Mouse (Mus musculus) induced T-regulatory cell, adult 2 months (primary cell): ENCODE measurements around the gene Plekha1.
A peak's percentile ranks its signal among the peaks of the same experiment; 100 is the strongest.

Source experiments
- DNase-seq: peaks from one replicate; pipeline ENCODE4 v3.0.0-alpha.2; 2012; ENCODE audit warnings: low read depth

The Plekha1 gene

DNA sequence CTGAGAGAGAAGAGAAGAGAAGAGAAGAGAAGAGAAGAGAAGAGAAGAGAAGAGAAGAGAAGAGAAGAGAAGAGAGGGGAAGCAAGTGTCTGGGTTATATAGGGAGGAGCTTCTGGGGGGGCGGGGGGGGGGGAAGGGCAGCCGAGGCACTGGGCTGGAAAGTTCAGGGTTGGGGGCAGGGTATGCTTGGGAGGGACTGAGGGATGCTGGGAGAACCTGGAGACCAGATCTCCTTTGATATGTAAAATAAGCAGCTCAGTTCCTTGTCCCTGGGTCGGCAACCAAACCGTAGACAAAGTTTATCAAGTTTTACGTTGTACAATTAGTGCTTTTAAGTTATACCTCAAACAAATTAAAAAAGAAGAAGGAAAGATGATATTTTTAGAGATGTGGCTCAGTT lies 5.6 kb upstream of the Plekha1 start:
- no peak for DNase-seq

DNA sequence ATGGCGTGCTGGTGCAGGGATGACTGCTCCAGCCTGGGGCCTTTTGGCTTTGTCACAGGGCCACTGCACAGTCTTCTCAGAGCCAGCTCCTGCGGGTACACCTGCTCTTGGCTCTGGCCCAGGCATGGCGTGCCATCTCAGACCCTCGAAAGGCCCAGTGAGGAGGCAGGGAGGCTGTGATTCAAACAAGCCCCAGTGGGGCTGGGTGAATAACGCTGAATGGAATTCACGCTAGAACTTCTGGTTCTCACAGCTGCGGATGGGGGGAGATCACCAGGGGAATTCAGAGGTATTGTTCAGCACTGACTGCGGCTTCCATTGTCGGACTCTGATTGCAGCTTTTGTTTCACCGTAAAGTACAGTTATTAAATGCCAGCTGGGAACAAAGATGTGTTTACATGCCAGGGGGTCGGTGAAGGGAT lies 4.8 kb upstream of the Plekha1 start:
- no peak for DNase-seq

DNA sequence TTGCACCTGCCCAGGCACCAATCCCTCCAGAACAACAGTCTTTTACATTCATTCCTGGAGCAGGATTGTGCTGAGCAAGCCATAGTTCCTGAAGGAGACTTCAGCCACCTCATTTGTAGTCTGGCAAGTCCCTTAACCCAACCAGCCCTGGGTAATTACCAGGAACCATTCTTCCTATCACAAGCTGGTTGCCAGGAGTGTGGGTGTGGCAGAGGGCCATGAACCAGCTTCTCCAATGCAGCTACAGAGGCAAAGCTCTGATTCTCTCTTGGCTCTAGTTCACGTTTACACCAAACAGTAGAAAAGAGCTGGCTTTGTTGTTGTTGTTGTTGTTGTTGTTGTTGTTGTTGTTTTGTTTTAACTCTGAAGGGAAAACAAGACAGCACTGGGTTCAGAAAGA lies 3.1 kb upstream of the Plekha1 start:
- no peak for DNase-seq

DNA sequence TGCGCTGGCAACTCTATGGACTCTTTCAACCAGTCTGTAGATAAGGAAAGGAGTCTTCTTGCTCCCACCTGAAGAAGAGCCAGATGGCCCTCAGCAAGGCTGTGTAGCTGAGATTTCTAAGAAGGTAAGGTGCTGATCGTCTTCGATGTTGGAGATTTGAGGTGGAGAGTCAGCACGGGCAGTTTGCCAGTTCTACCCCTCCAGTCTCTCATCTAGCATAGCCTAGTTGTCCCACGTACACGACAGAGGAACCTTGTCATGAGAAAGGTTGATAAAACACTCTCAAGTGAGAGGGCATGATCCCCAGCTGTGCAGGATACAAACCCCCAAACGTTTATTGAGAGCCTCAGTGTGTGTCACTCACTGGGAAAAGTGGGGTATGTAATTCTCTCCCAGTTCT lies 845 bp upstream of the Plekha1 start:
- no peak for DNase-seq

DNA sequence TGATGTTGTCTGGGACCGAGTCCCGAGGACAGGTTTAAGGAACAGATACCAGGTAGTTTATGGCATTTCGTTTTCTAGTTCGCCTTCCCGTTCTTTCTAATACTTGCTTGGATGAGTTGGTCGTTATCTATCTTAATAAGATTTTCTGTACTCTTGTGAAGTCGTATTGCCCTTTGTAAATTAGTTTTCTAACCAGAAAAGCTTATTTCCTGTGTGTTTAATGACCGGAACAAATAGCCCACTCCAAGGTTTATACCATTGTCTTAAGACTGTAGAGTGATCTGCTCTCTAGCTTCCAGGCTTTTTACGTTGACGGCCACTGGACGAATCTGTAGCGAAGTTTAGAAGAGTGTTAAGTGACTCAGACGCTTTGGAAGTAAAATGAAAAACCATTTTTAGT lies 1.1 kb downstream of the Plekha1 start:
- no peak for DNase-seq

DNA sequence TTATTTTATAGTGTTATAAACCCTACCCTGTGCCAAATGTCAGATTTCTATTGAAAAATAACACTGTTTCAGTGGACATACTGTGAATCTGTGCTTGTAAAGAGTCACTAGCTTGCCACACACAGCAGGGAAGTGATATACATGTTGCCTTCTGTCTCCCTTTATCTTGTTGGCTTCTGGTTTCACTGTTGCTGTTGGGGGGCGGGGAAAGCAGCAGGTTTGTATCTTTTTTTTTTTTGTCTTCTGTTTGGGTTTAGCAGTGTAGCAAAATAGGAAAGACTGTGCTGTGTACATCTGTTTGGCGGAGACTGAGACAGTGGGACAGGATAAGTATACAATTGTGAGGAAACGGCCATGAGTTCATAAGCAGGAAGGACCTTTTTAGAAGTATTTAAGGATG lies 1.7 kb downstream of the Plekha1 start:
- no peak for DNase-seq

DNA sequence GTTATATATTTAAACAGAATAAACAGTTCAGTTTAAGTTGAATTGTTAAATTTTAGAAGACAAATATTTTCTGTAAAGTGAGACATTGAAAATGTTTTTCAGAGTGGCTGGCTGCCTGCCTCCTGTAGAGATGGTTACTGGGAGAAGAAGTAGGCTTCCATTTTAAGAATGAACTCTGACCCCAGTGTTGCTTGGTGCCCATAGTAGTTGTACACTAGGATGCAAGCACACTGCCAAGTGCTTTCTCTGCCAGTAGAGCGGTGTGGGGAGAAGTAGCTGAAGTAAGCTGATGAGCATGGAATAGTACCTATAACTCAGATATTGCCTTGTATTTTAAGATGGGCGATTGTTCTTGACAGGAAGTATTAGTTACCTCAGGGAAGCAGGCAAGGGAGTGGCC lies 18.6 kb downstream of the Plekha1 start:
- no peak for DNase-seq

DNA sequence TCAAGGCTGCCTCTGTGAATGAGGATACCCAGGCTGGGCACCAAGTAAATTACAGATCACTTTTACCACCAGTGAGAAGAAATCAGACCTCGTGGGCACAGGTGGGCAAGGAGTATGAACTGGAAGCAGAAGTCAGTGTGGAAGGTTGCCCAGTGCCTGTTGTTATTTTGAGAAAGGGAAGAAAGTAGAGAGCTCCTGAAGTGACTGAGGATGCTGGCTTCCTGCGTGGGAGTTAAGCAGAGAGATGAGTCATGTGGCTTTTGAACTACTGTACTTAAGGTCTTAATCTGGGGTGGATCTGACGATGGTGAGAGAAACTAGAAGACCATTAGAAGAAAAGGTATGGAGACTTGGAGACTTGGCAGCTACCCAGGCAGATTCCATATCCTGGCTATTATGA lies 20.7 kb downstream of the Plekha1 start:
- peak; percentile 53 for DNase-seq

DNA sequence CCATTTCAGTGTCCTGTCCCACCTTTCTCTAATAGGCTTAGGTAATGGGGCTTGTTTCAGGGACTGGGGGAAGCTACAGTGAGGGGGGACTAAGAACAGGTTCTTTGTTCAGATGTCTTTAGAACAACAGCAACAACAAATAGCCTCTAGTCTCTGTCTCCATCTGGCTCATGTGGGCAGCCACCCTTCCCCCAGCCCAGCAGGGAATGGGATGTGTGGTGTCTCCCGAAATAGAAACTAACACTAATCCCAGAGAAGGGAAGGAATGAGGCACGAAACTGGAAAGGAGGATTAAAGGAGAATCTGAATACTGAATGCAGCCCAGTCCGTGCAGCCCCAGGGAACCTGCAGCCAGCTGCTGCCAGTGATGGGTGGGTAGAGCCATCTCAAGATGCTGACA lies 22.4 kb downstream of the Plekha1 start:
- no peak for DNase-seq

DNA sequence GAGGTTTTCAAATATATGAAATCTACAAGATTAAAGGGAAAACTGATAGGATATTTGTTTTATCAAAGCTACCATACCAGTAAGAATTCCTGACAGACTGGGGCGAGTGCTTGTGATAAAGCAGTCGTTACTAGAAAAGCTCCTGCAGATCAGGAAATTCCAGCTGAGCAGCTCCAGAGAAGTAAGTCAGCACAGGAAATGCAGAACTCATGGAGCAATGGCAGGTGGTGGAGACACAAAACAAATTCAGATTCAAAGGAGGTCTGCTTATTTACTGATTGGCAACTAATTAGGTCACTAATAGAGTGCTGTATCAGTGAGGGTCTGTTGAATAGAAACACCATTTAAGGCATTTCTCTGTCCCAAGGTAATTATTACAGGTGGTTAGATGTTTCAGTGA lies 25.3 kb downstream of the Plekha1 start:
- DNase-seq: no peak

DNA sequence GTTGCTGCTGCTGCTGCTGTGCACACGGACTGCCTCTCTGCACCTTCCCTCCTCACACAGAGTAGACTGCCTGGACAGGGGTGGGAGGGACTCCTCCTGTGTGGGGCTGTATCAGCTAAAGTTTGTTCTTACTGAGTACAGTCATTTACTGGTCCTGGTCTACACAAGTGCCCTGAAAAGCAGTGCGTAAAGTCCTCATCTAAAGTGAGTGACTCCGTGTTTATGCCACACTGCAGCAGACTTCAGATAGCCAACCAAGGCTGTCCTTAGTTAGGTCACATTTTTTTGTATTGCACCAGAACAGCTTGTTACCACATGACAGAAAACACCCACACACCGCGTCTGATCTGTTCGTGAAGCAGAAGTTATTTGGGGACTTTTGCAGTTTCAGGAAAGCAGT lies 27.4 kb downstream of the Plekha1 start:
- peak; percentile 57 for DNase-seq

DNA sequence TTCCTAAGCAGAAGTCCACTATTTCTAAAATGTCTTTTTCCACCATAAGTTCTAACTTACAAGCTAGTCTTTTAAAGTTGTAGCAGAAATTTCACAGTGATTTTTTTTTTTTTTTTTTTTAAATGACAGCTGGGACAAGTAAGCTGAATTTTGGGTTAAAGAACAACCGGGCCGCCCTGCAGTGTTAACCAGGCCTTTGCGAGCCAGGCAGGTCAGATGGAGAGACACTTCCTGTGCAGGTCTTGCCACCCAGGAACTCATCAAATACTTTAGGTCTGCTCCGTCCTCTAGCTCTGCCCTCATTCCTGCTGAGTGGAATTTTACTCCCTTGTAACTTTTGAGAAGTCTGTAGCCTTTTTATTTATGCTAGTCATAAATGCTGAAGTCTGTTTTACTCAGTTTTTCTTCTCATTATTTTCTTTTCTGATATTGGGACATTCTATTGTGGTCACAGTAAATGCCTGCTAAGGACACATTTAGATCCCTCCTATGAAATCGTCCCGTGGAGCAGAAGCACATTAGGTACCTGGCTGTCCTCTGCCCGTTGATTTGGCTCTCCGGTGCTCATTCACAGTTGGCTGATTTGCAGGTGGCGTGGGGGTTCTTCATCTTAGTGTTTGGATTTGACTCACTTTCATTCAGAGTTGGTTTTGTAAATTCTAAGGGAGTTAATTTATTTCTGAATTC lies 29.5 kb downstream of the Plekha1 start:
- no peak for DNase-seq

DNA sequence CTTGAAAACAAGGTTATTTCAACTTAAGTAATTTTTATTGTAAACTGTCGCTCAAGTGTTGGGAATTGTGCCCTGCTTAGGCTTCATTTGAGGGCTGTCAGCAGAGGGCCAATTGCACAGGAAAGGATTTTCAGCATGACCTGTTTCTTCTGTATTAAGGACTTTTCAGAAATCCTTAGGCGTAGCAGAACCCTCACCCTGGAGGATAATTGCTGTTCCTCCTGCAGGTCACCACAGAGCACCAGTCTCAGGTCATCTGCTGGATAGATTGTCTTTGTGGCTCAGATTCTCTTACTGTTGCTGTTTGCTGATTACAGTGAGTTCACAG lies 30.0 kb downstream of the Plekha1 start:
- DNase-seq: no peak

DNA sequence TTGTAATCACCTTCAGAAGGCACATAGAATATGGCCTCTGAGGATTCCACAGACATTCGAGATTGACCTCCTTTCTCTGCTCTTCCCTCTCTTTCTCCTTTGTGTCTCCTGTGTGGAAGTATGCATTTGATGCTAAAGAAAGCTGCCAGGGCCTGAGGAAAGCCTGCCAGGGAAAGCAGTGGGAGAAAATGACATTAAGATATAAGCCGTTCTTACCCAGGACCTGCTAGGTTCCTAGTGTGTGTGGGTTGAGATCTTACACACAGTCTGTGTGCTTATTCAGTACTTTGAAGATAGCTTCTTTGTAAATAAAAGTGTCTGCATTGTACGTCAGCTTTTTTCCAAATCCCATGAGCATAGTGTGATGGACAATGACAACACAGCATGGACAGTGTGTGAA lies 30.5 kb downstream of the Plekha1 start:
- DNase-seq: no peak

DNA sequence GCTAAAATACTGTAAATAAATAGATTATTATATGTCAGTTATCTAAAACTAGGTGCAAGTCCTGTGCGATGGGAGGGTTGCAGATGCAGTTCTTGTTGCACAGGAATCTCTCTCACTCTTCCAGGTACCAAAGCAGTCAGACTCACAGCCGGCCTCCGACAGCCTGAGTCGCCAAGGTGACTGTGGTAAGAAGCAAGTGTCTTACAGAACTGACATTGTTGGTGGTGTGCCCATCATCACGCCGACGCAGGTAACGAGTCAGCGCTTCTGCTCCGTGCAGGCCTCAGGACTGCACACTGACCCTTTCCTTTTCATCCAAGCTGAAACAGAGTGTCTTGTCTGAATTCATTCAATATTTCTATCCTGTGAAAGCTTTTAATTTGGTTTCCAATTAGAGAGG lies 31.6 kb downstream of the Plekha1 start:
- no peak for DNase-seq

DNA sequence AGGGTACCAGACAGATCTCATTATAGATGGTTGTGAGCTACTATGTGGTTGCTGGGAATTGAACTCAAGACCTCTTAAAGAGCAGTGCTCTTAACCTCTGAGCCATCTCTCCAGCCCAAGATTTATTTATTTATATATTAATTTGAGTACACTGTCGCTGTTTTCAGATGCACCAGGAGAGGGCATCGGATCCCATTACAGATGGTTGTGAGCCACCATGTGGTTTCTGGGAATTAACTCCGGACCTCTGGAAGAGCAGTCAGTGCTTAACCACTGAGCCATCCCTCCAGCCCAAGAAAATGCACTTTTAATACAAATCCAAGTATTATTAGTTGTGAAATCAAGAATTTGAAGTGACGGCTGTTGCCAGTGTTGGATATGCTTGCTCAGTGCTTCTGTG lies 32.8 kb downstream of the Plekha1 start:
- peak; percentile 14 for DNase-seq

DNA sequence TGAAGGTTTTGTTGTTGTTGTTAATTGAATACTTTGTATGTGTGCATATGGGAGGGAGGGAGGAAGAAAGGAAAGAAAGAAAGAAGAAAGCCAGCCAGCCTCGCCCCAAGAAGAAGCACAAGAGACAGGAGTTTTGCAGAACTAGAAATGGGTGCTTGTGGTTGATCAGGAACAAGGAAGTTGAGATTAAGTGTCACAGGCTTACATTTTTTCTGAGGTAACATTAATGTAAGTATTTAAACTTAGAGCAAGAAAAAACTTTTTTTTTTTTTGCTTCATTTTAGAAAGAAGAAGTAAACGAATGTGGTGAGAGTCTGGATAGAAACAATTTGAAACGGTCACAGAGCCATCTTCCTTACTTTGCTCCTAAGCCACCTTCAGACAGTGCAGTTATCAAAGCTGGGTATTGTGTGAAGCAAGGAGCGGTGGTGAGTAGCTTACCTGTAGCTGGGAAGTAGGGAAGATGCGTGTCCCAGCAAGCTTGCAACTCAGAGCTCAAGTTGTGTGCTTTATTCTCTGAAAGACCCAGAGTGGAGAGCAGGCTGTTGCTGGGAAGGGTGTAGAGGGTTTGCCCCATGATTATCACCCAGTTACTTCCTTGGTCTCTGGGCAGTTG lies 34.8 kb downstream of the Plekha1 start:
- no peak for DNase-seq

DNA sequence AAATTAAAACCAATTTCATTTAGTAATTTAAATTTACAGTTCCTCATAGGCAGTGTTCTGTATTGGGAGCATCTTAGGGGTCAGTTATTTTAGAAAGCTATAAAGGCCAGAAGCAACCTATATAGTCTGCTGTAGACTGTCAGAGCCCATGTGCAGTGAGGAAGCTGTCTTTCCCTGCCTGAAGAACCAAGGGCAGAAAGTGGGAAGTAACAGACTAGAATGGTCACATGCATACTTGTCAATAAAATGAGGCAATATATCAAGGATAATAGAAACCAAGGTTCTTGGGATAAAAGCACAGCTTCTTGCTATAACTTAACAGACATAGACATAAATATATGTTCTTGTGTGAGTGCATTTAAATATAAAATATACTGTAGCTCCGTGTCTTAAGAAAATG lies 37.4 kb downstream of the Plekha1 start:
- DNase-seq: no peak

DNA sequence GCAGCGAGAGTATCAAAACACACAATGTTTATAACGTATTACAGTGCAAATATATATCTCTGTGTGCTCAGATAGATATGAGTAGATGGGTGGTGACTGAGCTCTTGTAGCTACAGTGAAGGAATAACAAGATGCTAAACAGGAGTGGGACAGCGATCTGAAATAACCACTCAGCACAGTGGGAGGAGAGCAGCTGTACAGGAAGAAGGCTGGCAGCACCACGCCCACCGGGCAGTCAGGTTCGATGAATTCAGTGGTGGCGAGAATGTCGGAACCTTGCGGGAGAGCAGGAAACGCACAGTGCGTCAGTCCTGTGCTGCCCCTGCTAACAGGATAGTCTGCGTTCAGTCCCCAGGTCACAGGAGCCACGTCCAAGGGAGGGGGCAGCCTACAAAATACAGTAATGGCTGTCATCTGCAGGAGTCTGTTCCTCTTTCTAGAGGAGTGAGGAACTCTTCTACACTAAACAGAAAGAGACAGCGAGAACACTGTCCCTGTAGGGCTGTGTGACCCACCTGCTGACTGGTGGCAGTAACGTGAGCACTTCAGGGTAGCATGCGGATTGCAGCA lies 38.0 kb downstream of the Plekha1 start:
- peak; percentile 31 for DNase-seq

DNA sequence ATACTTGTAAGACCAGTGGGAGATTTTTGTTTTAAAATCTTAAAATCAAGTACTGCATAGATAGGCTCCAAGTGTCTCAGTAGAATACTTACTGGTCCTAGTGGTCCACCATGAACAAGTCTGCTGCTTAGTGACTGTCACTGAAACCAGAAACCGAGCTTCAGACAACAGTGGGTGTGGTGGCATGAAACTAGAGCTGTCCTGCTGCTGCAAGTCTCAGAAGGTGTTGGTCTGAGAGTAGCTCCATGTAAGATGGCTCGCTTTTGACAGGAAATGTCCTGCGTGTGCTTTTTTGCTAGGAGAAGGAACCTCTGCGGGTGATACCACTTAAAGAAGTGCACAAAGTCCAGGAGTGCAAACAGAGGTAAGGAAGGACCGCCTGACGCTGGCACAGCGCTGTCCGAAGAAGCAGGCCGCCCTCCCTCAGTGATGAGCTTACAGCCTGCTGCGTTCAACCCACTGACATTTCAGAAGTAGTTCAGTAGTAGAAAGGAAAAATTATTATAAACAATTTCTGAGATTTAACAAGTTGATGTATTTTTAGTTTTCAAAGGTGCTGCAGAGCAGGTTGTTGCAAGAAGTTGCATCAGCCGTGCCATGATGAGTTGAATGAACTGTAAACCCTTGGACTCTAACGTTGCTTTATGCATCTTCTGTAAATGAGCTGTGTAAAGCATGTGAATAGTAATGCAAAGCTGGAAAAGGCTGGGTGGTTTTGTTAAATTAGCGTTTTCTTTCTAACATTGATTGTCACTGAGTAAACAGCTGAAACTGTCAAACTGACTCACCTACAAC lies 39.2 kb downstream of the Plekha1 start:
- DNase-seq: no peak

DNA sequence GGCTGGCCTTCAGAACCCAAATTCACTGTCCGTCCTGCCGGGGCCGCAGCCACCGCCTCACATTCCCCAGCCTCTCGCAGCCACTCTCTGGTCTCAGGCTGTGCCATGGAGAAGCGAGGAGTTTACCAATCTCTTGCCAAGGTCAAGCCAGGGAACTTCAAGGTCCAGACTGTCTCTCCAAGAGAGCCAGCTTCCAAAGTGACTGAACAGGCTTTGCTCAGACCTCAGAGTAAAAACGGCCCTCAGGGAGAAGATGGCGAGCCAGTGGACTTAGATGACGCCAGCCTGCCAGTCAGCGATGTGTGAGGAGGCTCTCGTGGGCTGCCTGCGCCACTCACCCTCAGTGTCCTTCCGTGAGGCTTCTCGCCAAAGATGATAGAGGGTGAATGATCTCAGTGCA lies 45.3 kb downstream of the Plekha1 start:
- DNase-seq: no peak

DNA sequence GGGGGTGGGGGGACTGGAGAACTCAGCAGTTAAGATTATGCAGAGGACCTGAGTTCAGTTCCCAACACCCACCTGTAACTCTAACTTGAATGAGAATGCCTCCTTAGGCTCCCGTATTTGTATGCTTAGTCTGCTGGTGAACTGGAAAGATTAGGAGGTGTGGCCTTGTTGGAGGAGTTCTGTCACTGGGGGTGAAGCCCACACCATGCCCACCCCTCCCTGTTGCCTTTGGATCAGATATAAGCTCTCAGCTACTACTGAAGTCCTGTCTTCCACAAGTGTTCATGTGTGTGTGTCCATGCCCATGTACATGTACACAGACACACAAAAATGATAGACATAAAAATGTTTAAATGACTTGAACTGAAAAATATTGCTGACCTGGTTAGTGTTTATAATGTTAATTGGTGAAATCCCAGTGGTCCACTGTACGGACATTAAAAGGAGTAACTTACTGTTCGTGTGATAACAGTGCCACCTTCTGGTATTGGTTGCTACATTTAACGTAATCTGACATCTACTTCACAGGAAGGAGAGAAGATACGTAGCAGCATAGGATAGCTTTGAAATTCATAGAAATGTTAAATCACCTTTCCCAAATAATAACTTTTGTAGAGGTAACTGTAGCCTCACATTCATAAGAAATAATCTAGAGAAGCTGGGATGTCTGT lies 49.3 kb downstream of the Plekha1 start:
- peak; percentile 74 for DNase-seq

DNA sequence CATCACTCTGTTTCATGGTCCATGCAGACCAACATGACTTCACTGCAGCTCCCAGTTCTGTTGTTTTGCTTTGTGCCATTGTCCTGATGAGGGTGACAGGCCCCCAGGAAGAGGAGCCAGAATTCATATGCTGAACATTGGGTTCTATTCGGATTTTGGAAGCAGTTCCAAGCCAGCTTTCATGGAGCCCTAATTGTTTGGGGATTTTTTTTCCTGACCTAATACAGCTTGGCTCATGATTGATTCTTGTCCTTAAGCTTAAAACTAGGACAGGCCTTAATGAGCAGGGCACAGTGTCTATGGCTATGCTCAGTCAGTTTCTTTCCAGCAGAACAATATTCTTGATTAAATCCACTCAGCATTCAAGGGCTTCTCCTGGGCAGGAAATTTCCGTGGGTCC lies 52.7 kb downstream of the Plekha1 start:
- DNase-seq: no peak
